Mouse (Mus musculus): Measurements from ENCODE around the gene Usp29. TPM values are rescaled to one million over a fixed set of nuclear protein-coding genes. Genes with fewer than 3 reads are reported as not detected.
"Not testable (repeated sequence)": the region's sequence is repeated elsewhere in the genome, so short reads cannot be mapped to it uniquely, and the experiment has no call there.

Usp29 gene
- polyA plus RNA-seq, 1 experiment from 2014 or later = 7.4 TPM

DNA sequence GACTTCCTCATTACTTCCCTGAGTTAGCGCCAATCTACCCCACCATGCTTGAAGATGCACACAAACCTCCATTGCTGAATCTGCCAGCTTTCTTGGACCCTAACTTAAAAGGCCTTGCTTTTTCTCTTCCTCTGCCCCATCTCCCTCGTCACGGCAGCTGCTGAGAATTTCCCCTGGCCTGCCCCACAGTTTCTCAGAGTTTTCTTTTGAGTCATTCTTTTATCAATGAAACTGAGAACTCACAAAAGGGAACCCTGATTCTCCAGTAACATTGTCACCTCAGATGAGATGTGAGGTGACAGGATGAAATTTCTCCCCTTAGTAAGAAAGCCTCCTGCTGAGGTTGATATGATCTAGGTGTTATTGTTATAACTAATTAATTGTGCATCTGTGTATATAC is 138.5 kb downstream of the Usp29 start:
- no peak for DNase-seq (ENCODE audit: extremely low spot score, low spot score)
- no peaks in the 10 kb centered on the region for H3K9me3 ChIP-seq
- H3K4me1 ChIP-seq = 0 out of 2 replicates have a peak, but pooled peaks cover 3% of the 10 kb centered on the region

DNA sequence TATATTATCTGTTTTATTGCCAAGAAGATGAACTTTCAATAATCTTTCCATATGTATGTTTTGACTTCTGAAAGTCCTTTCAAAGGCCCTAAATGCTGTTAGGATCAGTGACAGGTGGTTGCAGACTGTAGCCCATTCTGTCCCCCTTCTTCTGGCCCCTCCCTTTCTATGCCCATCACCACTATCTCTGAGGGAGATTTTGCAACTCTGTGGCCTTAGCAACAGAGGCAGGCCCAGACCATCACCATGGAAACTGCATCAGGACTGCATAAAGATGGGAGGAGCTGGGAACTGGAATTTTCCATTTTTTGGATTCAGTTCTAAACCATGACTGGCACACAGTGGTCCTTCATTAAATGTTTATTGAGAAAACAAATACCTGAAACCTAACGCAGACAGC is 139.2 kb downstream of the Usp29 start:
- Histone ChIP-seq H3K27me3 (ENCODE audit: poor library complexity, severe bottlenecking) (no peaks in the 10 kb centered on the region), H3K4me1 (peaks cover 5% of the 10 kb centered on the region), H3K4me3 (no peak overlapping the region), H3K9me3 (no peaks in the 10 kb centered on the region), H3K27ac (no peak overlapping the region), H3K36me3 (replicated peaks) (no peaks in the 10 kb centered on the region)
- DNase-seq (ENCODE audit: extremely low spot score, low spot score) = no peak
- WGBS = 79% methylated on average over 1 of the region's 1 CpGs

More for the DNA sequence above, 138.5 kb downstream of the Usp29 start:
- H3K27ac ChIP-seq = no peak overlapping the region
- H3K27me3 ChIP-seq (ENCODE audit: poor library complexity, severe bottlenecking) = no peaks in the 10 kb centered on the region
- no peaks in the 10 kb centered on the region for H3K36me3 ChIP-seq (replicated peaks)
- H3K4me3 ChIP-seq = no peak overlapping the region
- 85% methylated on average over 3 of the region's 3 CpGs for WGBS

DNA sequence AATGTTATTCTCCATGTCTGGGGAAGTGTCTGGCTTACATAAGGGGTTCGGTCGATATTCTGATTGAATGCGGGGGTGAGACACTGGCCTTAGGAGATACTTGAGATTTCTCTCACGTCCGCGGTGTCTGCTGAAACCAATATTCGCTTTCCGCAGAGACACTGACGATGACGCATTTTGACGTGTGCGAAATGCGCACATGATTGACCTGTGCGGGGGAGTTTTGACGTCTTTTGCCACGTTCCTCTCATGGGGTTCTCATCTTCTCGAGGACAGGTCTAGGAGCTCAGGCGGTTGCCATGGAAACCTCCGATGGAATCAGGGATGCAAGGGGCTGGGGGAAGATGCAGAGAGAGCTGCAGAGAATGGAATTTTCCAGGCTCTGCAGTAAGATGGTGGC is 144.1 kb downstream of the Usp29 start:
- H3K36me3 ChIP-seq (replicated peaks) = no peaks in the 10 kb centered on the region
- no peaks in the 10 kb centered on the region for H3K9me3 ChIP-seq
- H3K4me1 ChIP-seq = peaks cover 7% of the 10 kb centered on the region
- no peak overlapping the region for H3K4me3 ChIP-seq
- WGBS = 74% methylated on average over 19 of the region's 19 CpGs
- H3K27ac ChIP-seq = no peak overlapping the region
- DNase-seq (ENCODE audit: extremely low spot score, low spot score) = no peak
- no peaks in the 10 kb centered on the region for H3K27me3 ChIP-seq (ENCODE audit: poor library complexity, severe bottlenecking)

DNA sequence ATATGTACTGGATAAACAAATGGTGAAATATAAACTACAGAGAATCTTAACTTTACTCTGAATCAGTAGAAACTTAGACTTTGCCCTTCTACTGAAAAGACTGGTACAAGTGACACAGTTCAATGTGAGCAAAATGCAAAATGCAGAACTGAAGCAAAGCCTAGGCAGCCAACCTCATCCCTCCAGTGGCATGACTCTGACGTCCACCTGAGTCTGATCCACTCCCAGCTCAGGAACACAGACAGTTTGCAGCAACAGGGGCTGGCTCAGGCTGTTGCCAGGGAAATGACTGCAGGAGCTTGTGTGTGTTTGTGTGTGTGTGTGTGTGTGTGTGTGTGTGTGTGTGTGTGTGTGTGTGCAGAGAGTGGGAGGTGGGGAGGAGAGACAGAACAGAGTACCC is 147.8 kb downstream of the Usp29 start:
- no peak overlapping the region for H3K4me3 ChIP-seq
- H3K36me3 ChIP-seq (replicated peaks) = no peaks in the 10 kb centered on the region
- no peak overlapping the region for H3K27ac ChIP-seq
- WGBS = 60% methylated on average over 1 of the region's 1 CpGs
- H3K9me3 ChIP-seq = no peaks in the 10 kb centered on the region
- DNase-seq (ENCODE audit: extremely low spot score, low spot score) = no peak
- peaks cover 13% of the 10 kb centered on the region for H3K4me1 ChIP-seq
- H3K27me3 ChIP-seq (ENCODE audit: poor library complexity, severe bottlenecking) = no peaks in the 10 kb centered on the region

DNA sequence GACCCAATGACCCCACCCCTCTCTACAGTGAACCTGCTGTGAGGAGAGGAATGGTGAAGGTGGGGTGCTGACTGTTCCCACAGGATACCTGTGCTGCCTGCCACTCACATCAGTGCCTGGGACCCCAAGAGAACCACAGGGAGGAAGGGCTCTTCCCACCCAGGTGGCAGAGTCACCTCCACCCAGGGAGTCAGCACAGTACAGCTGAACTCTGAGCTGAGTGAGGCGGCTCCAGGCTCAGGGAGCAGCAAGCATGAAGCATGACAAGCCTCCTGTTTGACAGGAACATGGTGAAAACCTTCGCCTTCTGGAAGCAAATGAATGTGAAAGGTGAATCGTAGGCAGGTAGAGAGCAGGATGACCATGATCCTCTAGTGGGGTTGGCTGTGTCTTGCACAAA is 148.5 kb downstream of the Usp29 start:
- not testable (repeated sequence) for DNase-seq (ENCODE audit: extremely low spot score, low spot score); H3K27ac ChIP-seq
- WGBS = 84% methylated on average over 3 of the region's 3 CpGs

DNA sequence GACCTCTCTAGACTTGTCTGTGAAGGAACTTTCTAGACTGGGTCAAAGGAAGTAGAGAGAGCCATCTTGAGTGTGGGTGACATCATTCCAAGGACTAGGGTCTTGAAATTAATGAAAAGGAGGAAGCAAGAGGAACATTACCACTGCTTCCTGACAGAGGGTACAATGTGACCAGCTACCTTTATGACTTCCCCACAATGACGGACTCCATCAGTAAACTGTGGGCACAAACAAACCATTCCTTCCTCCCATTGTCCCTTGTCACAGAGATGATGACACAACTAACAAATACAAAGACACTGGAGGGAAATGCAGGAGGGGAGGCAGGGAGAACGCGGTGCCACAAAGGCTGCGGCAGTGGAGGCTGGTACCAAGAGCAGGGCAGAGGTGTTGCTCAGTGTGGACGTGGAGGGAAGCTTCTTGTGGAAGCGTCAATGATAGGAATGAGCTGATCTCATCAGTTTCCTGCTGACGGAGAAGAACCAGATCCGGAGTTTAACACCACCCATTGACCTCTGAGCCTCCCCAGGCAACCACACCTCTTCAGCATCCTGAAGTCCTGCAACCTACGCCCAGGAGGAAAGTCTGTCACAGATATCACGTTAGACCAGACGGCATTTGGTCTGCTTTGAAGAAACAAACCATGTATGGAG is 149.3 kb downstream of the Usp29 start:
- no peaks in the 10 kb centered on the region for H3K9me3 ChIP-seq
- no peaks in the 10 kb centered on the region for H3K27me3 ChIP-seq (ENCODE audit: poor library complexity, severe bottlenecking)
- no peak overlapping the region for H3K4me3 ChIP-seq
- peaks cover 9% of the 10 kb centered on the region for H3K4me1 ChIP-seq
- 87% methylated on average over 11 of the region's 11 CpGs for WGBS
- no peaks in the 10 kb centered on the region for H3K36me3 ChIP-seq (replicated peaks)
- DNase-seq (ENCODE audit: extremely low spot score, low spot score) = no peak
- no peak overlapping the region for H3K27ac ChIP-seq

More for the DNA sequence above, 148.5 kb downstream of the Usp29 start:
- H3K36me3 ChIP-seq (replicated peaks); H3K27me3 ChIP-seq (ENCODE audit: poor library complexity, severe bottlenecking); H3K9me3 ChIP-seq; H3K4me3 ChIP-seq: not testable (repeated sequence)
- H3K4me1 ChIP-seq = peaks cover 13% of the 10 kb centered on the region

DNA sequence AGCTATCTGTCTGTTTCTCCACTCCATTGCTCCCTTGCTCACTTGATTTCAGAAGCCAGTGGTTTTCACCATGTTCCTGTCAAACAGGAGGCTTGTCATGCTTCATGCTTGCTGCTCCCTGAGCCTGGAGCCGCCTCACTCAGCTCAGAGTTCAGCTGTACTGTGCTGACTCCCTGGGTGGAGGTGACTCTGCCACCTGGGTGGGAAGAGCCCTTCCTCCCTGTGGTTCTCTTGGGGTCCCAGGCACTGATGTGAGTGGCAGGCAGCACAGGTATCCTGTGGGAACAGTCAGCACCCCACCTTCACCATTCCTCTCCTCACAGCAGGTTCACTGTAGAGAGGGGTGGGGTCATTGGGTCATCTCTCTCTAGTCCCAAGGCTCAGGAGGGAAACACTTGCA is 150.5 kb downstream of the Usp29 start:
- not testable (repeated sequence) for H3K27ac ChIP-seq; H3K4me3 ChIP-seq; H3K4me1 ChIP-seq; H3K9me3 ChIP-seq; H3K36me3 ChIP-seq (replicated peaks); H3K27me3 ChIP-seq (ENCODE audit: poor library complexity, severe bottlenecking); DNase-seq (ENCODE audit: extremely low spot score, low spot score)
- WGBS = 80% methylated on average over 1 of the region's 1 CpGs

DNA sequence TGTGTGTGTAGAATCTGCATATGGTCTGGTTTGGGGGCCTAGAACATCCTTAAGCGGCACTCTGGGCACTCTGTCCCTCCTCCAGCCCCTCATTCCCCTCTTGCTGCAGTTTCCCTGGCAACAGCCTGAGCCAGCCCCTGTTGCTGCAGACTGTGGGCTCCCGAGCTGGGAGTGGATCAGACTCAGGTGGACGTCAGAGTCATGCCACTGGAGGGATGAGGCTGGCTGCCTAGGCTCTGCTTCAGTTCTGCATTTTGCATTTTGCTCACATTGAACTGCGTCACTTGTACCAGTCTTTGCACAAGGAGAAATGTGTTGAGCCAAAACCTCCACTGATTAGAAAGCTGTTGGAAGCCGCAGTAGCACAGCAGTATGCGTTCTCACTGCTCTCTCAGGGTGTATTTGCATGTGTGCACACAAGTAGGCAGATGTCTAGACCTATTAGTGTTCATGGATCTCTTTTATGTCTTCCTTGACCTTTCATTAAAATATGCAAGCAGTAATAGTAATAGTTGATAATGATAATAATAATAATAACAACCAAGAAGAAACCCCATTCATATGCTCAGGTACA is 151.2 kb downstream of the Usp29 start:
- Histone ChIP-seq H3K27me3 (ENCODE audit: poor library complexity, severe bottlenecking) (no peaks in the 10 kb centered on the region), H3K36me3 (replicated peaks) (no peaks in the 10 kb centered on the region), H3K4me1 (peaks cover 6% of the 10 kb centered on the region), H3K9me3 (no peaks in the 10 kb centered on the region), H3K27ac (no peak overlapping the region), H3K4me3 (no peak overlapping the region)
- WGBS = 53% methylated on average over 6 of the region's 6 CpGs
- DNase-seq (ENCODE audit: extremely low spot score, low spot score) = no peak

DNA sequence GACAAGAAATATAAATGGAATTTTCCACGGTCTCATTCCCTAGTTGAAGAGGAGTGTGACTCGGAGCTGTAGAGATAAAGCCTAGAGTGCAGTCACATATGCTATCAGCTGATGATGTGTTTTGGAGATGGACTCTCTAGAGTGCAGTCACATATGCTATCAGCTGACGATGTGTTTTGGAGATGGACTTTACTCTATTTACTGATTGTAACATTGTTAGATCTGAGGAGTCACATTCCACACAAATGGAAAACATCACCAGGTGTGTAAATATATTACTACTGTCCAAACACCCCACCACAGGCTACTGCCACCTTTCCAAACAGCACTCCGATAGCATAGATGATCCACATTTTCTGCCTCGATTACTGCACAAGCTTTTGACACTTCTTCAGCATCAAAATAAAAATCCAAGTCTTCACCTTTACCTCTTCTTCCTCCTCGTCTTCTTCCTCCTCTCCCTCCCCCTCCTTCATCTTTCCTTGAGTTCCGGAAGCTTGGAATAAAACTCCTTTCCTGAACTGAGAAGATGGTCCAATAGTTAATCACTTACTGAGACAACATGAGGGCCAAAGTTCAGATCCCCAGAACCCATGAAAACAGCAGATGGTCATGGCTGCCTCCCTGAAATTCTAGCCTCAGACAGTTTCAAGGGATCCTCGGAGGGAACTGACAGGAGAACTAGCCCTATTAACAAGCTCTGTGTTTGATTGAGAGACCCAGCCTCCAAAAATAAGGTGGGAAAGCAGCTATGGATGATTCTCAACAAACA is 153.2 kb downstream of the Usp29 start:
- no peaks in the 10 kb centered on the region for H3K9me3 ChIP-seq
- H3K4me1 ChIP-seq = peaks cover 6% of the 10 kb centered on the region
- no peaks in the 10 kb centered on the region for H3K36me3 ChIP-seq (replicated peaks)
- H3K4me3 ChIP-seq = no peak overlapping the region
- H3K27me3 ChIP-seq (ENCODE audit: poor library complexity, severe bottlenecking) = no peaks in the 10 kb centered on the region
- no peak overlapping the region for H3K27ac ChIP-seq
- WGBS = 86% methylated on average over 8 of the region's 8 CpGs
- no peak for DNase-seq (ENCODE audit: extremely low spot score, low spot score)

DNA sequence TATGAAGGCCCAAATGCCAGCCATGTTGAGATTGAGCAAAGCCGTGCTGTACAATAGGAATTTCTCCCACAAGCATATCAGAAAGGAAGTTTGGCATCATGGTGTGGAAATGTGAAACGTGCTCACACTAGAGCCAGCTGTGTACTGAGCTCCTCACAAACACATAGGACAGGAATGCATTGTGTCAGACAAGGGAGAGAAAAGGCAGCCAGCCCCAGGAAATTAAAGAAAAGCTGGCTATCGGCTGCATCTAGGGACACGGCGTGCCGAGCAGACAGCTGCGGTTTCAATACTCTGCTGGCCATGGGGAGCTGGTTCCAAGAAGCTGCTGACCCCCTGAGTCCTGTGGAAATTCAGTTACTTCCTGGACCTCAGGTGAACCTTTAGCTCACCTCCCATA is 155.0 kb downstream of the Usp29 start:
- no peak overlapping the region for H3K4me3 ChIP-seq

DNA sequence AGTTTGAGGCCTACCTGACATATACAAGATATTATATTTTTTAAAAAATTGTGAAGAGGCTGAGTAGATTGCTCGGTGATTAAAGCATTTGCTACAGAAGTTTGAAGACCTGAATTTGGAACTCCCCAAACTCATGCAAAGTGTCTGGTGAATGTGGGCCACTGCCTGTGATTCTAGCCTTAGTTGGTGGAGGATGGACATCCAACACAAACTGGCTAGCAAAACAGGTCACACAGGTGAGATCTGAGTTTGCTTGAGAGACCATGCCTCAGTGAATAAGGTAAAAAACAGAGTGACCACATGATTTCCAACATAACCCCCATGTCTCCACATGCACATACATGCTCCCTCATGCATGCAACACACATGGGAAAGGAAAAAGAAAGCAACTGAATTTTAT is 156.5 kb downstream of the Usp29 start:
- no peak for DNase-seq (ENCODE audit: extremely low spot score, low spot score)
- Histone ChIP-seq H3K36me3 (replicated peaks) (no peaks in the 10 kb centered on the region), H3K4me1 (peaks cover 17% of the 10 kb centered on the region), H3K4me3 (no peak overlapping the region), H3K27ac (no peak overlapping the region), H3K27me3 (ENCODE audit: poor library complexity, severe bottlenecking) (no peaks in the 10 kb centered on the region), H3K9me3 (no peaks in the 10 kb centered on the region)
- 88% methylated on average over 1 of the region's 1 CpGs for WGBS

More for the DNA sequence above, 155.0 kb downstream of the Usp29 start:
- Histone ChIP-seq H3K4me1 (peaks cover 10% of the 10 kb centered on the region), H3K36me3 (replicated peaks) (no peaks in the 10 kb centered on the region), H3K27me3 (ENCODE audit: poor library complexity, severe bottlenecking) (no peaks in the 10 kb centered on the region), H3K27ac (no peak overlapping the region), H3K9me3 (no peaks in the 10 kb centered on the region)
- no peak for DNase-seq (ENCODE audit: extremely low spot score, low spot score)
- 86% methylated on average over 7 of the region's 7 CpGs for WGBS

DNA sequence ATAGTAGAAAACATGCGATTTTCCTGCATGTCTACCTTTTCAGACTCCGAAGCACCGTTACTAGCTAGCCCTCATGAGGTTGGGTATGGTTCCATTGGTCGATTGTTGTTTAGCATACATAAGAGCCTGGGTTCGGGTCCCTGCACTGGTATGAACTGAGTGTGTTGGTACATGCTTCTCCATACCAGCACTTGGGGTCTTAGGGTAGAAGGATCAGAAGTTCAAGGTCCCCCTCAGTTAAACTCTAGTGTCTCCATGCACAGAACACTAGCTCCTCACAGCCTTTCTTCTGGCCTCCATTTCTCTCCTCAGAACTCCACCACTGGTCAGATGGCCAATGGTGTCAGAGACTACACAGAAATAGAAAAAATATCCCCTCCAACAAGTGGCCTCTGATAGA is 159.5 kb downstream of the Usp29 start:
- H3K36me3 ChIP-seq (replicated peaks) = no peaks in the 10 kb centered on the region
- DNase-seq (ENCODE audit: extremely low spot score, low spot score) = no peak
- no peaks in the 10 kb centered on the region for H3K9me3 ChIP-seq
- H3K27me3 ChIP-seq (ENCODE audit: poor library complexity, severe bottlenecking) = no peaks in the 10 kb centered on the region
- H3K4me3 ChIP-seq = no peak overlapping the region
- 89% methylated on average over 5 of the region's 5 CpGs for WGBS
- H3K4me1 ChIP-seq = peaks cover 17% of the 10 kb centered on the region
- no peak overlapping the region for H3K27ac ChIP-seq

DNA sequence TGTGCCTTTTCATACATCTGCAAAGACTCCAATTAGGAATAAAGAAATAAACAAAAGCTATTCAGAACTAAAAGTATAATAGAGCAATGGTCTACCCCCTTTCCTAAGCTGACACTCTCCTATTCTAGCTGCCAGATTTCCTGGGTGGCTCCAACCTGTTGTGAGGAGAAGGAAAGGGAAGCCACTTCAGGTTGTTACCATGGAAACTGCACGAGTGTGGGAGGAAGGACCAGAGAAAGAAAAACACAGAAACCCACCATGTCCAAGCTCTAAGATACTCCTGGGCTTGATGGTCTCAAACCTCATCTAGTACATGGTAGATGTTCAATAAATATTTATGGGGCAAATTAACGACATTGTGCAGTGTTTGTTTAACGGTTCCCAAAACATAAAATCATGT is 160.8 kb downstream of the Usp29 start:
- H3K36me3 ChIP-seq (replicated peaks) = no peaks in the 10 kb centered on the region
- no peaks in the 10 kb centered on the region for H3K27me3 ChIP-seq (ENCODE audit: poor library complexity, severe bottlenecking)
- H3K4me1 ChIP-seq = peaks cover 17% of the 10 kb centered on the region
- no peak for DNase-seq (ENCODE audit: extremely low spot score, low spot score)
- H3K9me3 ChIP-seq = no peaks in the 10 kb centered on the region
- no peak overlapping the region for H3K4me3 ChIP-seq
- no peak overlapping the region for H3K27ac ChIP-seq
- WGBS = 68% methylated on average over 3 of the region's 3 CpGs
